Mouse (Mus musculus) hindbrain, embryonic 16.5 days (tissue): ENCODE results near the gene Fam160a2. TPM values are rescaled to one million over a fixed set of nuclear protein-coding genes. Genes with fewer than 3 reads are reported as not detected.

Experiments used
- ATAC-seq: fragments of 200-750 bp; cut with Nextera tagmentation; 2 replicates; pipeline ENCODE4 v1.8.0; 2017; ENCODE audit warnings: moderate TSS enrichment, moderate library complexity
- H3K27ac ChIP-seq: fragments of 300-500 bp; sonication (generic); 2 replicates; pipeline ENCODE4 v1.5.1; 2014; ENCODE audit warnings: low read depth, mild to moderate bottlenecking, control low read depth, low read length, moderate library complexity
- H3K27me3 ChIP-seq: fragments of 300-500 bp; sonication (generic); replicated peaks from 2 replicates; pipeline ENCODE4 v1.6.1; 2014; ENCODE audit warnings: low read length; ENCODE audit not compliant: control insufficient read depth, insufficient read depth
- H3K36me3 ChIP-seq: fragments of 300-500 bp; sonication (generic); 2 replicates; pipeline ENCODE4 v1.6.1; 2014; ENCODE audit warnings: mild to moderate bottlenecking, low read length, moderate library complexity, mixed read lengths; ENCODE audit not compliant: control insufficient read depth, insufficient read depth
- H3K4me1 ChIP-seq: fragments of 300-500 bp; sonication (generic); 2 replicates; pipeline ENCODE4 v1.6.1; 2014; ENCODE audit warnings: low read depth, low read length; ENCODE audit not compliant: control insufficient read depth, insufficient read depth
- H3K4me2 ChIP-seq: fragments of 300-500 bp; sonication (generic); 2 replicates; pipeline ENCODE4 v1.6.1; 2014; ENCODE audit warnings: mild to moderate bottlenecking, low read length, control low read depth, moderate library complexity
- H3K4me3 ChIP-seq: fragments of 300-500 bp; sonication (generic); 2 replicates; pipeline ENCODE4 v1.5.1; 2014; ENCODE audit warnings: mild to moderate bottlenecking, low read length, control low read depth, moderate library complexity
- H3K9ac ChIP-seq: fragments of 300-500 bp; sonication (generic); 2 replicates; pipeline ENCODE4 v1.6.1; 2014; ENCODE audit warnings: low read depth, mild to moderate bottlenecking, control low read depth, low read length, moderate library complexity
- H3K9me3 ChIP-seq: fragments of 300-500 bp; sonication (generic); 2 replicates; pipeline ENCODE4 v1.6.1; 2014; ENCODE audit warnings: mild to moderate bottlenecking, low read length, moderate library complexity; ENCODE audit not compliant: control insufficient read depth
- WGBS: fragments of 180-500 bp; shearing (Covaris S2); extraction: QIAGEN DNeasy Blood & Tissue Kit; methylation state at CpG from one replicate; pipeline ENCODE4 v1.1.7; 2014; 5-methylcytosine and 5-hydroxymethylcytosine counted together
- polyA plus RNA-seq: library from polyadenylated mRNA; unstranded; fragments of >200 nt; fragmentation: Nextera tagmentation; extraction: Ambion mirVana; gene quantifications from 2 replicates; pipeline ENCODE4 v1.2.1, GENCODE M21; 2015

The Fam160a2 gene
- polyA plus RNA-seq, 1 experiment from 2014 or later = 43.7 TPM

- H3K4me3 ChIP-seq = no peak overlapping the region
- no peak overlapping the region for H3K27ac ChIP-seq
- no peak overlapping the region for H3K9ac ChIP-seq
- H3K36me3 ChIP-seq = no peaks in the 10 kb centered on the region
- H3K4me2 ChIP-seq = no peak overlapping the region
- H3K9me3 ChIP-seq = no peaks in the 10 kb centered on the region
- no peaks in the 10 kb centered on the region for H3K27me3 ChIP-seq
- peaks cover 9% of the 10 kb centered on the region for H3K4me1 ChIP-seq
- no peak for ATAC-seq
Observed at GRCm38 (mm10) chr7:105396126-105396525, 3.7 kb downstream of the Fam160a2 start.

GRCm38 (mm10) chr7:105395131-105395820 lies 4.6 kb downstream of the Fam160a2 start:
- H3K27me3 ChIP-seq = no peaks in the 10 kb centered on the region
- H3K9ac ChIP-seq = no peak overlapping the region
- no peak for ATAC-seq
- no peak overlapping the region for H3K4me2 ChIP-seq
- peaks cover 9% of the 10 kb centered on the region for H3K4me1 ChIP-seq
- H3K4me3 ChIP-seq = no peak overlapping the region
- no peaks in the 10 kb centered on the region for H3K9me3 ChIP-seq
- no peak overlapping the region for H3K27ac ChIP-seq
- no peaks in the 10 kb centered on the region for H3K36me3 ChIP-seq

GRCm38 (mm10) chr7:105394606-105395005 lies 5.2 kb downstream of the Fam160a2 start:
- ATAC-seq = no peak
- WGBS = 87% methylated on average over 1 of the region's 1 CpGs

GRCm38 (mm10) chr7:105390236-105390635 lies 9.6 kb downstream of the Fam160a2 start:
- H3K27me3 ChIP-seq = no peaks in the 10 kb centered on the region
- no peaks in the 10 kb centered on the region for H3K9me3 ChIP-seq
- no peaks in the 10 kb centered on the region for H3K4me1 ChIP-seq
- 98% methylated on average over 2 of the region's 2 CpGs for WGBS
- no peak overlapping the region for H3K9ac ChIP-seq
- no peak overlapping the region for H3K27ac ChIP-seq
- H3K4me3 ChIP-seq = no peak overlapping the region
- ATAC-seq = no peak
- no peak overlapping the region for H3K4me2 ChIP-seq
- peaks cover 31% of the 10 kb centered on the region for H3K36me3 ChIP-seq

More at GRCm38 (mm10) chr7:105394606-105395005, 5.2 kb downstream of the Fam160a2 start:
- H3K36me3 ChIP-seq = peaks cover under 1% of the 10 kb centered on the region; the same call in 1 of the 2 replicates
- H3K9me3 ChIP-seq = no peaks in the 10 kb centered on the region
- no peak overlapping the region for H3K9ac ChIP-seq
- H3K4me1 ChIP-seq = peaks cover 9% of the 10 kb centered on the region
- H3K27ac ChIP-seq = no peak overlapping the region
- no peak overlapping the region for H3K4me2 ChIP-seq
- no peak overlapping the region for H3K4me3 ChIP-seq
- no peaks in the 10 kb centered on the region for H3K27me3 ChIP-seq

- WGBS = 93% methylated on average over 2 of the region's 2 CpGs
- no peak overlapping the region for H3K4me2 ChIP-seq
- no peaks in the 10 kb centered on the region for H3K4me1 ChIP-seq
- no peaks in the 10 kb centered on the region for H3K9me3 ChIP-seq
- H3K9ac ChIP-seq = no peak overlapping the region
- H3K4me3 ChIP-seq = no peak overlapping the region
- peaks cover 52% of the 10 kb centered on the region for H3K36me3 ChIP-seq
- no peak overlapping the region for H3K27ac ChIP-seq
- H3K27me3 ChIP-seq = no peaks in the 10 kb centered on the region
- ATAC-seq = no peak
Observed at GRCm38 (mm10) chr7:105387696-105388095, 12.2 kb downstream of the Fam160a2 start.

GRCm38 (mm10) chr7:105380329-105380728 lies 19.5 kb downstream of the Fam160a2 start:
- Histone ChIP-seq H3K4me2 (no peak overlapping the region), H3K27ac (no peak overlapping the region), H3K27me3 (no peaks in the 10 kb centered on the region), H3K9ac (no peak overlapping the region), H3K4me1 (no peaks in the 10 kb centered on the region), H3K9me3 (no peaks in the 10 kb centered on the region), H3K4me3 (no peak overlapping the region), H3K36me3 (peaks cover 59% of the 10 kb centered on the region)
- ATAC-seq = no peak
- 96% methylated on average over 3 of the region's 3 CpGs for WGBS

GRCm38 (mm10) chr7:105374866-105375265 lies 25.0 kb downstream of the Fam160a2 start, which contains the start of gene Gm5901:
Gene Gm5901, plus strand, starts transcription at chr7:105375038.
- Histone ChIP-seq H3K27ac (no peak within 1 kb of the TSS), H3K36me3 (peaks cover 25% of the 10 kb centered on the region), H3K4me3 (no peak within 1 kb of the TSS), H3K9me3 (no peaks in the 10 kb centered on the region), H3K9ac (no peak within 1 kb of the TSS), H3K4me1 (no peaks in the 10 kb centered on the region), H3K27me3 (no peaks in the 10 kb centered on the region), H3K4me2 (no peak within 1 kb of the TSS)
- no peak for ATAC-seq
- WGBS = 100% methylated on average over 1 of the region's 1 CpGs

GRCm38 (mm10) chr7:105373976-105374375 lies 25.9 kb downstream of the Fam160a2 start:
- 96% methylated on average over 3 of the region's 3 CpGs for WGBS
- H3K36me3 ChIP-seq = peaks cover 22% of the 10 kb centered on the region
- H3K27me3 ChIP-seq = no peaks in the 10 kb centered on the region
- H3K27ac ChIP-seq = no peak overlapping the region
- H3K9ac ChIP-seq = no peak overlapping the region
- H3K4me2 ChIP-seq = no peak overlapping the region
- H3K9me3 ChIP-seq = no peaks in the 10 kb centered on the region
- no peak overlapping the region for H3K4me3 ChIP-seq
- H3K4me1 ChIP-seq = no peaks in the 10 kb centered on the region
- no peak for ATAC-seq

- no peak overlapping the region for H3K9ac ChIP-seq
- H3K4me2 ChIP-seq = no peak overlapping the region
- 79% methylated on average over 4 of the region's 4 CpGs for WGBS
- no peak for ATAC-seq
- H3K27me3 ChIP-seq = no peaks in the 10 kb centered on the region
- H3K27ac ChIP-seq = no peak overlapping the region
- H3K36me3 ChIP-seq = peaks cover 17% of the 10 kb centered on the region
- no peaks in the 10 kb centered on the region for H3K4me1 ChIP-seq
- no peaks in the 10 kb centered on the region for H3K9me3 ChIP-seq
- no peak overlapping the region for H3K4me3 ChIP-seq
Observed at GRCm38 (mm10) chr7:105373509-105373908, 26.3 kb downstream of the Fam160a2 start.
